Mouse (Mus musculus) mesoderm, embryonic 11.5 days (tissue): Measurements from ENCODE around the gene Rnasel.
"Not testable (repeated sequence)": the region's sequence is repeated elsewhere in the genome, so short reads cannot be mapped to it uniquely, and the experiment has no call there.

Experiments used
- DNase-seq: peaks from one replicate; pipeline ENCODE4 v3.0.0-alpha.2; 2012; ENCODE audit warnings: low read depth, low spot score

Gene Rnasel

GRCm38 (mm10) chr1:153769571-153769970 is 20.3 kb downstream of the Rnasel start:
- DNase-seq = not testable (repeated sequence)

GRCm38 (mm10) chr1:153769998-153770775 is 21.0 kb downstream of the Rnasel start:
- no peak for DNase-seq

- DNase-seq = no peak
Observed at GRCm38 (mm10) chr1:153770776-153771167, 21.5 kb downstream of the Rnasel start.

- DNase-seq = no peak
Observed at GRCm38 (mm10) chr1:153775174-153775573, 25.9 kb downstream of the Rnasel start.

GRCm38 (mm10) chr1:153776257-153776656 is 27.0 kb downstream of the Rnasel start:
- DNase-seq = no peak

- no peak for DNase-seq
Observed at GRCm38 (mm10) chr1:153778205-153778604, 29.0 kb downstream of the Rnasel start.

- DNase-seq = no peak
Observed at GRCm38 (mm10) chr1:153783339-153783738, 34.1 kb downstream of the Rnasel start.

- DNase-seq = no peak
Observed at GRCm38 (mm10) chr1:153785608-153786007, 36.4 kb downstream of the Rnasel start.

GRCm38 (mm10) chr1:153790708-153791107 is 41.5 kb downstream of the Rnasel start:
- no peak for DNase-seq

- no peak for DNase-seq
Observed at GRCm38 (mm10) chr1:153794241-153794640, 45.0 kb downstream of the Rnasel start.

- DNase-seq = no peak
Observed at GRCm38 (mm10) chr1:153802691-153803090, 53.5 kb downstream of the Rnasel start.

- no peak for DNase-seq
Observed at GRCm38 (mm10) chr1:153803530-153803929, 54.3 kb downstream of the Rnasel start.

- DNase-seq = peak; percentile 66
Observed at GRCm38 (mm10) chr1:153807390-153807993, 58.3 kb downstream of the Rnasel start.
